ENCODE assay signal across 8 mouse cellular contexts in the genomic region with DNA sequence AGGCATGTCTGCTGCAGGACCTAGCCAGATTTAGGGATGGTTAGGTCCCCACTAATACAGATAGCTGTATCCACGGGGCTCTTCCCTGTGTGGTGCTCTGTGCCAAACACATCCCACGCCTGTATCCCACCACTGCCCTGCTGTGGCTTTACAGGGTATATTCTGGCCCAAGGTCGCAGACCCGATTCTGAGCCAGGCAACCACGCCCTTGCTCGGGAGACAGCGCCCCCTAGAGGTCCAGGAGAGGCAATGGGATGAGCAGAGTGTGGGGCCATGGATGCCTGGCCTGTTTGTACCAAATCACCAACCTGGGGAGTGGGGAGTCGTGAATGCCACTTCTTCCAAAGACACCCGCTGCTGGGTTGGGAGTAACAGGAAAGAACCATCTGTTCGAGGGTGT.
A peak's percentile ranks its signal among the peaks of the same experiment; 100 is the strongest.
DNase-seq lines count a peak whose midpoint lies in the region; ATAC-seq and TF ChIP-seq lines count a peak whose summit lies in the region.

No protein-coding gene starts in this region.

- WGBS in kidney, embryonic 15.5 days = 21% methylated on average over 10 of the region's 10 CpGs
- WGBS in midbrain, embryonic 15.5 days = 22% methylated on average over 10 of the region's 10 CpGs

- DNase-seq in kidney, adult 8-10 months = peak; percentile 8 to 21
- peak; percentile 81 for DNase-seq in ES-CJ7 (ENCODE audit: low read depth, low spot score)
- DNase-seq in c-Kit-positive CD71-positive TER-119-positive erythroid progenitor cells, embryonic 14.5 days (ENCODE audit: low spot score) = peak; percentile 34
- peak; percentile 68 for DNase-seq in gastrocnemius, adult 2 months
- peak; percentile 30 to 39 for DNase-seq in left cerebral cortex, postnatal 14 days (ENCODE audit: low spot score in 2 of 2)
- peak; percentile 26 to 28 for DNase-seq in thymus, postnatal 36 days

- intact Hi-C loops in gastrocnemius, adult 2 months (cut with DNase I) = loop anchor here (2.0 kb wide), 1 partner anchor 366 kb away; no protein-coding TSS in a partner anchor
- intact Hi-C loops in left cerebral cortex, postnatal 14 days (cut with DNase I) = no loop called here

- no peak for ATAC-seq in kidney, embryonic 15.5 days (replicated peaks; ENCODE audit: low FRiP score)
- ATAC-seq in midbrain, embryonic 15.5 days (replicated peaks) = 0 out of 2 replicates have a peak, but pooled peaks have one; percentile 19

- H3K4me3 ChIP-seq in kidney, embryonic 15.5 days (replicated peaks) = no peak overlapping the region
- H3K4me3 ChIP-seq in gastrocnemius, adult 2 months = no peak overlapping the region
- H3K4me3 ChIP-seq in midbrain, embryonic 15.5 days = no peak overlapping the region

- TF ChIP-seq CTCF in gastrocnemius, adult 2 months (IDR thresholded peaks at IDR 0.05) = peak; percentile 88

- no peaks in the 10 kb centered on the region for H3K27me3 ChIP-seq in kidney, embryonic 15.5 days
- H3K27me3 ChIP-seq in midbrain, embryonic 15.5 days (replicated peaks) = no peaks in the 10 kb centered on the region

- no peaks in the 10 kb centered on the region for H3K9me3 ChIP-seq in kidney, embryonic 15.5 days (replicated peaks)
- no peaks in the 10 kb centered on the region for H3K9me3 ChIP-seq in midbrain, embryonic 15.5 days

- no peak overlapping the region for H3K4me2 ChIP-seq in kidney, embryonic 15.5 days
- no peak overlapping the region for H3K4me2 ChIP-seq in midbrain, embryonic 15.5 days

- H3K36me3 ChIP-seq in kidney, embryonic 15.5 days = peaks cover 4% of the 10 kb centered on the region; the same call in 1 of the 2 replicates
- H3K36me3 ChIP-seq in midbrain, embryonic 15.5 days (replicated peaks) = no peaks in the 10 kb centered on the region

- peaks cover 13% of the 10 kb centered on the region; the same call in 1 of the 2 replicates for H3K4me1 ChIP-seq in kidney, embryonic 15.5 days
- no peaks in the 10 kb centered on the region for H3K4me1 ChIP-seq in midbrain, embryonic 15.5 days

- no peak overlapping the region for H3K27ac ChIP-seq in kidney, embryonic 15.5 days
- no peak overlapping the region for H3K27ac ChIP-seq in gastrocnemius, adult 2 months
- H3K27ac ChIP-seq in midbrain, embryonic 15.5 days = no peak overlapping the region

- H3K9ac ChIP-seq in kidney, embryonic 15.5 days = no peak overlapping the region
- H3K9ac ChIP-seq in midbrain, embryonic 15.5 days = no peak overlapping the region

Comparison
In these comparisons a context has a peak if more than half of its experiments do, and no peak if none do; other contexts are left out.
1. DNase-seq: peak in every context shown above with its lines; median percentile 81 in ES-CJ7; 68 in gastrocnemius, adult 2 months; 34 in left cerebral cortex, postnatal 14 days; 34 in c-Kit-positive CD71-positive TER-119-positive erythroid progenitor cells, embryonic 14.5 days; 27 in thymus, postnatal 36 days; 14 in kidney, adult 8-10 months.